Mouse (Mus musculus): ENCODE measurements at regions not wholly inside any gene's neighbourhood (a gene's known extent, or its start where the extent isn't known, plus 50 kb on each side); places are given as distances from the start of the nearest gene placed in this dataset.

DNA sequence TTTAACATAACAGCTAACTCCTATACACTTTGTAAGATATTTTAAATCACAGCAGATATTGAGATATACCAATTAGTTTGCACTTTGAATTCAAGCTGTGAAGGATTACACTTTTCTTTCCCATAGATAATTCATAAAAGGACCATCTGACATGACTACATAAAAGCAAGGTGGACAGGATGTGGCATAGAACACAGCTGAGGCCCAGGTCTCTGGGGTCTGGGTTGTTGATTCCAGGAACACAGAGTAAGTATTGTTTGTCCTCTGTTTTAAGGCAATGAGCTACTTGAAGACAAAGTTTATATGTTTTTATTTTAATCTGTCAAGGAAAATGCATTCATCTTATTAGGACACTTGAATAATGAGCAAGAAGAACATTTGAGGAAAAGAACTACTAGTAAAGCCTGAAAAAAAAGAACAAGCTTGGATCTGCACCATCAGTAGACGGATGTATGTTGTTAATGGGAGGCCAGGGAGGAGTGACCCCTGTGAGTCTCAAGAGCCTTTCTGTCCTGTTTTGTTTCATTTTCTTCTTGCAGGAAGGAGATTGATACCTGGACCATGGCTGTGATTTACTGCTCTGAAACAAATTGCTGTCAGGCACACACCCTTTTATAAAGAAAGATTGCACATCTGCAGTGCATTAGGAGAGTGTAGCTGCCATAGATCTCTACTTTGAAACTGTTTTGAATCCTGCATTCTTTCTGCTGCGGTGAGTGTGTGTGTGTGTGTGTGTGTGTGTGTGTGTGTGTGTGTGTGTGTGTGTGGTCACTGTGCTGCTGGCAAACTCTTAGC lies 76.4 kb upstream of the Pex5l start:
- TF ChIP-seq CTCF (IDR thresholded peaks at IDR 0.05; ENCODE audit: low read depth), result no peak
- no peak for TF ChIP-seq EP300 (optimal IDR thresholded peaks at IDR 0.05)

Data from stomach, postnatal 0 days (tissue).